ENCODE assay signal across 8 mouse cellular contexts in genomic region chr7:80324043-80324815, GRCm38 (mm10). TPM values are rescaled to one million over a fixed set of nuclear protein-coding genes. Genes with fewer than 3 reads are reported as not detected.
DNase-seq lines count a peak whose midpoint lies in the region; ATAC-seq lines count a peak whose summit lies in the region.

Gene Rccd1, minus strand, starts transcription at chr7:80324454.

- 3% methylated on average over 38 of the region's 38 CpGs for WGBS in heart, embryonic 10.5 days
- 2% methylated on average over 38 of the region's 38 CpGs for WGBS in kidney, embryonic 15.5 days

- peak within 1 kb of the TSS; percentile 71 for H3K9ac ChIP-seq in kidney, embryonic 15.5 days

- peaks cover 61% of the 10 kb centered on the region for H3K36me3 ChIP-seq in heart, embryonic 10.5 days
- H3K36me3 ChIP-seq in kidney, embryonic 15.5 days: peaks cover 57% of the 10 kb centered on the region

- ATAC-seq in erythroblast, adult 5-6 weeks (replicated peaks; ENCODE audit: low FRiP score, poor library complexity, severe bottlenecking): peak; percentile 94
- peak; percentile 99 for ATAC-seq in kidney, embryonic 15.5 days (replicated peaks; ENCODE audit: low FRiP score)
- ATAC-seq in monocyte, adult 5-6 weeks (replicated peaks; ENCODE audit: insufficient number of reproducible peaks, low FRiP score, low TSS enrichment, poor library complexity, severe bottlenecking): peak; percentile 91

- H3K27ac ChIP-seq in heart, embryonic 10.5 days: peak within 1 kb of the TSS; percentile 90
- H3K27ac ChIP-seq in kidney, embryonic 15.5 days: peak within 1 kb of the TSS; percentile 94

- DNase-seq in B cell, adult 2 months: peak; percentile 96
- DNase-seq in brain, adult 2 months (ENCODE audit: low read depth, low spot score): peak; percentile 99
- DNase-seq in heart, embryonic 10.5 days (ENCODE audit: low spot score): peak; percentile 98
- peak; percentile 94 for DNase-seq in liver
- DNase-seq in spleen, postnatal 4 days (ENCODE audit: low spot score in 2 of 2): peak; percentile 92 to 97

- peaks cover 26% of the 10 kb centered on the region for H3K4me1 ChIP-seq in heart, embryonic 10.5 days
- H3K4me1 ChIP-seq in kidney, embryonic 15.5 days: peaks cover 17% of the 10 kb centered on the region

- peak within 1 kb of the TSS; percentile 80 for H3K4me2 ChIP-seq in kidney, embryonic 15.5 days

- no peaks in the 10 kb centered on the region for H3K9me3 ChIP-seq in heart, embryonic 10.5 days
- H3K9me3 ChIP-seq in kidney, embryonic 15.5 days (replicated peaks): no peaks in the 10 kb centered on the region

- H3K4me3 ChIP-seq in heart, embryonic 10.5 days: peak within 1 kb of the TSS; percentile 75
- peak within 1 kb of the TSS; percentile 82 for H3K4me3 ChIP-seq in kidney, embryonic 15.5 days (replicated peaks)

- H3K27me3 ChIP-seq in heart, embryonic 10.5 days (ENCODE audit: insufficient read depth, poor library complexity, severe bottlenecking): no peaks in the 10 kb centered on the region
- H3K27me3 ChIP-seq in kidney, embryonic 15.5 days: no peaks in the 10 kb centered on the region

RNA-seq across cellular contexts. Expression of gene Rccd1, which starts in this region (rescaled TPM):
- total RNA-seq in erythroblast, adult 5-6 weeks (2015; ENCODE audit: low replicate concordance): 2.5 and 18.8 TPM in 2 replicates
- total RNA-seq in erythroblast, adult 5-6 weeks (2017; ENCODE audit: low replicate concordance): 0.98 and 4.4 TPM in 2 replicates
- polyA plus RNA-seq in heart, embryonic 10.5 days (2016; fragmentation: Nextera tagmentation; extraction: Ambion mirVana): 9.8 and 10.3 TPM in 2 replicates
- 9.5 and 12.3 TPM in 2 replicates for polyA plus RNA-seq in kidney, embryonic 15.5 days (2015; fragmentation: Nextera tagmentation; extraction: Ambion mirVana)
- 4.0 to 14.3 TPM (median 4.7 TPM) in 3 replicates for total RNA-seq in monocyte, adult 5-6 weeks (2017)

Comparison
In these comparisons a context has a peak if more than half of its experiments do, and no peak if none do; other contexts are left out.
1. Peak in every context shown above with its lines: DNase-seq, ATAC-seq, H3K4me3 ChIP-seq and H3K27ac ChIP-seq.